8 mouse cellular contexts compared by ENCODE assay signal in genomic region chr9:64447070-64447469, GRCm38 (mm10).
DNase-seq lines count a peak whose midpoint lies in the region; ATAC-seq and TF ChIP-seq lines count a peak whose summit lies in the region.

No protein-coding gene starts in this region.

- WGBS in lung, embryonic 14.5 days, result 23% methylated on average over 6 of the region's 6 CpGs
- WGBS in forebrain, embryonic 15.5 days, result 18% methylated on average over 6 of the region's 6 CpGs
- 39% methylated on average over 6 of the region's 6 CpGs for WGBS in limb, embryonic 14.5 days
- 30% methylated on average over 6 of the region's 6 CpGs for WGBS in neural tube, embryonic 13.5 days

- no peaks in the 10 kb centered on the region for H3K36me3 ChIP-seq in lung, embryonic 14.5 days (ENCODE audit: insufficient read depth)
- no peaks in the 10 kb centered on the region for H3K36me3 ChIP-seq in forebrain, embryonic 15.5 days
- no peaks in the 10 kb centered on the region for H3K36me3 ChIP-seq in limb, embryonic 14.5 days (ENCODE audit: control insufficient read depth, insufficient read depth, low read length)
- no peaks in the 10 kb centered on the region for H3K36me3 ChIP-seq in neural tube, embryonic 13.5 days

- peaks cover 12% of the 10 kb centered on the region for H3K4me1 ChIP-seq in lung, embryonic 14.5 days (ENCODE audit: insufficient read depth)
- H3K4me1 ChIP-seq in forebrain, embryonic 15.5 days, result peaks cover 27% of the 10 kb centered on the region
- peaks cover 13% of the 10 kb centered on the region for H3K4me1 ChIP-seq in limb, embryonic 14.5 days (ENCODE audit: control insufficient read depth, insufficient read depth, low read length)
- H3K4me1 ChIP-seq in neural tube, embryonic 13.5 days (replicated peaks), result peaks cover 36% of the 10 kb centered on the region

- no peak for TF ChIP-seq POLR2A in limb, embryonic 14.5 days (IDR thresholded peaks at IDR 0.05; ENCODE audit: borderline replicate concordance, extremely low read depth, insufficient read depth, insufficient read length)

- no peak overlapping the region for H3K9ac ChIP-seq in lung, embryonic 14.5 days
- H3K9ac ChIP-seq in forebrain, embryonic 15.5 days (replicated peaks), result no peak overlapping the region
- H3K9ac ChIP-seq in limb, embryonic 14.5 days (ENCODE audit: low read depth, low read length, severe bottlenecking), result no peak overlapping the region
- H3K9ac ChIP-seq in neural tube, embryonic 13.5 days, result no peak overlapping the region

- H3K4me3 ChIP-seq in lung, embryonic 14.5 days (ENCODE audit: low read depth, low read length), result no peak overlapping the region
- no peak overlapping the region for H3K4me3 ChIP-seq in forebrain, embryonic 15.5 days
- H3K4me3 ChIP-seq in limb, embryonic 14.5 days (replicated peaks; ENCODE audit: low read length), result no peak overlapping the region
- no peak overlapping the region for H3K4me3 ChIP-seq in neural tube, embryonic 13.5 days

- 0 out of 2 replicates have a peak overlapping the region, but pooled peaks have one; percentile 50 for H3K27ac ChIP-seq in lung, embryonic 14.5 days (ENCODE audit: low read depth)
- H3K27ac ChIP-seq in forebrain, embryonic 15.5 days (replicated peaks), result peak overlapping the region; percentile 57
- H3K27ac ChIP-seq in limb, embryonic 14.5 days (replicated peaks; ENCODE audit: low read depth, low read length), result no peak overlapping the region
- peak overlapping the region; percentile 70 for H3K27ac ChIP-seq in neural tube, embryonic 13.5 days (replicated peaks)

- peak; percentile 73 for ATAC-seq in lung, embryonic 14.5 days (ENCODE audit: insufficient read depth)
- ATAC-seq in forebrain, embryonic 15.5 days (replicated peaks), result peak; percentile 69
- ATAC-seq in limb, embryonic 14.5 days (ENCODE audit: low FRiP score, low read depth), result no peak
- ATAC-seq in neural tube, embryonic 13.5 days (ENCODE audit: low read depth), result peak; percentile 59; the same call in 1 of the 2 replicates

- peak; percentile 15; the same call in 1 of the 2 replicates for TF ChIP-seq CTCF in lung, embryonic 14.5 days (IDR thresholded peaks at IDR 0.05; ENCODE audit: low read depth)

- peak; percentile 28 for DNase-seq in lung, embryonic 14.5 days
- no peak for DNase-seq in lung, adult 18-20 months
- no peak for DNase-seq in limb, embryonic 14.5 days (ENCODE audit: low spot score)
- DNase-seq in left cerebral cortex, postnatal 36 days (ENCODE audit: low spot score in 2 of 2), result no peak
- no peak for DNase-seq in frontal cortex, adult 2 months (ENCODE audit: extremely low spot score in 1 of 2, low spot score in 1 of 2)
- no peak for DNase-seq in testis, postnatal 14 days (ENCODE audit: low spot score)

- H3K4me2 ChIP-seq in lung, embryonic 14.5 days, result peak overlapping the region; percentile 25; the same call in 1 of the 2 replicates
- 0 out of 2 replicates have a peak overlapping the region, but pooled peaks have one; percentile 6 for H3K4me2 ChIP-seq in forebrain, embryonic 15.5 days (replicated peaks)
- H3K4me2 ChIP-seq in limb, embryonic 14.5 days (replicated peaks; ENCODE audit: low read depth, low read length, severe bottlenecking), result peak overlapping the region; percentile 16; the same call in 1 of the 2 replicates
- no peak overlapping the region; the same call in 1 of the 2 replicates for H3K4me2 ChIP-seq in neural tube, embryonic 13.5 days

- intact Hi-C loops in left cerebral cortex, postnatal 36 days (cut with DNase I), result no loop called here

- no peaks in the 10 kb centered on the region for H3K27me3 ChIP-seq in lung, embryonic 14.5 days (ENCODE audit: insufficient read depth, low read length)
- no peaks in the 10 kb centered on the region for H3K27me3 ChIP-seq in forebrain, embryonic 15.5 days
- H3K27me3 ChIP-seq in limb, embryonic 14.5 days (ENCODE audit: control insufficient read depth, insufficient read depth, low read length), result no peaks in the 10 kb centered on the region
- no peaks in the 10 kb centered on the region for H3K27me3 ChIP-seq in neural tube, embryonic 13.5 days

- H3K9me3 ChIP-seq in lung, embryonic 14.5 days (ENCODE audit: low read depth, low read length), result no peaks in the 10 kb centered on the region
- no peaks in the 10 kb centered on the region for H3K9me3 ChIP-seq in forebrain, embryonic 15.5 days
- H3K9me3 ChIP-seq in limb, embryonic 14.5 days (ENCODE audit: control insufficient read depth, low read length), result no peaks in the 10 kb centered on the region
- H3K9me3 ChIP-seq in neural tube, embryonic 13.5 days, result no peaks in the 10 kb centered on the region
